Mouse (Mus musculus) MEL (cell line): ENCODE measurements around the gene Rdh16f1. TPM values are rescaled to one million over a fixed set of nuclear protein-coding genes. Genes with fewer than 3 reads are reported as not detected.
A peak's percentile ranks its signal among the peaks of the same experiment; 100 is the strongest.

Experiments used
- DNase-seq: peaks from one replicate; pipeline ENCODE4 v3.0.0; 2011; ENCODE audit warnings: low read depth, low spot score
- H3K27ac ChIP-seq: 2 replicates; pipeline ENCODE4 v1.5.1; 2012; ENCODE audit warnings: low read depth, mild to moderate bottlenecking, control low read depth, low read length, moderate library complexity; ENCODE audit not compliant: control insufficient read depth
- H3K27me3 ChIP-seq, 2 experiments: fragments of 150-350 bp in 1 of 2; sonication (generic) in 1 of 2; 2 replicates each; pipeline ENCODE4 v1.6.1; 2012; ENCODE audit warnings: low read length in 2 of 2, mild to moderate bottlenecking in 2 of 2, improper control_type of control experiment in 1 of 2, moderate library complexity in 1 of 2; ENCODE audit not compliant: insufficient read depth in 2 of 2, control insufficient read depth in 1 of 2
- H3K36me3 ChIP-seq, 2 experiments: 2 replicates each; pipeline ENCODE4 v1.6.1; 2012 to 2014; ENCODE audit warnings: low read length in 2 of 2, improper control_type of control experiment in 1 of 2, inconsistent platforms in 1 of 2, mild to moderate bottlenecking in 1 of 2; ENCODE audit not compliant: insufficient read depth in 2 of 2, control insufficient read depth in 1 of 2
- H3K4me1 ChIP-seq, 2 experiments: fragments of 150-350 bp in 1 of 2; sonication (generic) in 1 of 2; 2 replicates each; pipeline ENCODE4 v1.6.1; 2012; ENCODE audit warnings: low read length in 2 of 2, improper control_type of control experiment in 1 of 2, mild to moderate bottlenecking in 1 of 2; ENCODE audit not compliant: insufficient read depth in 2 of 2, control insufficient read depth in 1 of 2
- H3K4me3 ChIP-seq, 2 experiments: fragments of 150-350 bp in 1 of 2; sonication (generic) in 1 of 2; 2 replicates each; pipeline ENCODE4 v1.5.1; 2012; ENCODE audit warnings: low read depth in 2 of 2, low read length in 2 of 2, mild to moderate bottlenecking in 2 of 2, moderate library complexity in 2 of 2, control low read depth in 1 of 2, improper control_type of control experiment in 1 of 2; ENCODE audit not compliant: control insufficient read depth in 1 of 2, insufficient read depth in 1 of 2
- H3K79me2 ChIP-seq: 2 replicates; pipeline ENCODE4 v1.6.1; 2012; ENCODE audit warnings: mild to moderate bottlenecking, low read length, moderate library complexity; ENCODE audit not compliant: control insufficient read depth, poor library complexity, insufficient read depth
- H3K9ac ChIP-seq: 2 replicates; pipeline ENCODE4 v1.6.1; 2012; ENCODE audit warnings: low read depth, mild to moderate bottlenecking, control low read depth, low read length, moderate library complexity; ENCODE audit not compliant: control insufficient read depth, poor library complexity, severe bottlenecking
- H3K9me3 ChIP-seq: fragments of 150-350 bp; sonication (generic); replicated peaks from 2 replicates; pipeline ENCODE4 v1.6.1; 2012; ENCODE audit warnings: mild to moderate bottlenecking, low read length, improper control_type of control experiment, moderate library complexity; ENCODE audit not compliant: insufficient read depth
- CTCF ChIP-seq, 3 experiments: IDR thresholded peaks in 2 of 3; conservative IDR thresholded peaks in 1 of 3; 2 replicates each; pipeline ENCODE4 v1.5.1; 2011 to 2012; ENCODE audit warnings: low read length in 3 of 3, low read depth in 2 of 3, mild to moderate bottlenecking in 2 of 3, improper control_type of control experiment in 1 of 3, inconsistent platforms in 1 of 3, mixed read lengths in 1 of 3, moderate library complexity in 1 of 3; ENCODE audit not compliant: control insufficient read depth in 1 of 3, insufficient read depth in 1 of 3, poor library complexity in 1 of 3, severe bottlenecking in 1 of 3
- E2F4 ChIP-seq: IDR thresholded peaks from 2 replicates; pipeline ENCODE4 v1.6.1; 2011; ENCODE audit warnings: low read depth, low read length, improper control_type of control experiment, borderline replicate concordance
- EP300 ChIP-seq, 2 experiments: IDR thresholded peaks; 2 replicates each; pipeline ENCODE4 v1.6.1; 2011; ENCODE audit warnings: improper control_type of control experiment in 2 of 2, low read length in 2 of 2, low read depth in 1 of 2, mild to moderate bottlenecking in 1 of 2
- HCFC1 ChIP-seq: IDR thresholded peaks from 2 replicates; pipeline ENCODE4 v1.6.1; 2012; ENCODE audit warnings: low read depth, mild to moderate bottlenecking, inconsistent platforms, low read length, improper control_type of control experiment, moderate library complexity
- MAZ ChIP-seq: IDR thresholded peaks from 2 replicates; pipeline ENCODE4 v1.6.1; 2012; ENCODE audit warnings: low read depth, mild to moderate bottlenecking, inconsistent platforms, low read length, improper control_type of control experiment
- MXI1 ChIP-seq: IDR thresholded peaks from 2 replicates; pipeline ENCODE4 v1.6.1; 2011; ENCODE audit warnings: mild to moderate bottlenecking, low read depth, low read length, improper control_type of control experiment
- NELFE ChIP-seq: IDR thresholded peaks from 2 replicates; pipeline ENCODE4 v1.6.1; 2011; ENCODE audit warnings: low read depth, low read length, improper control_type of control experiment
- POLR2A ChIP-seq, 2 experiments: IDR thresholded peaks; 2 replicates each; pipeline ENCODE4 v1.6.1; 2011 to 2012; ENCODE audit warnings: low read length in 2 of 2, mild to moderate bottlenecking in 2 of 2, control low read depth in 1 of 2, improper control_type of control experiment in 1 of 2, low read depth in 1 of 2, moderate library complexity in 1 of 2; ENCODE audit not compliant: control insufficient read depth in 1 of 2, insufficient read depth in 1 of 2, poor library complexity in 1 of 2
- POLR2AphosphoS2 ChIP-seq: IDR thresholded peaks from 2 replicates; pipeline ENCODE4 v1.6.1; 2011; ENCODE audit warnings: low read length, improper control_type of control experiment
- SIN3A ChIP-seq: IDR thresholded peaks from 2 replicates; pipeline ENCODE4 v1.6.1; 2012; ENCODE audit warnings: low read length, improper control_type of control experiment, inconsistent platforms
- SMC3 ChIP-seq: IDR thresholded peaks from 2 replicates; pipeline ENCODE4 v1.6.1; 2011; ENCODE audit warnings: low read depth, low read length, improper control_type of control experiment
- TBP ChIP-seq: IDR thresholded peaks from 2 replicates; pipeline ENCODE4 v1.8.0; 2011; ENCODE audit warnings: low read depth, low read length, improper control_type of control experiment
- TCF12 ChIP-seq: IDR thresholded peaks from 2 replicates; pipeline ENCODE4 v1.6.1; 2014; ENCODE audit warnings: low read depth, mild to moderate bottlenecking, inconsistent platforms, low read length, improper control_type of control experiment, moderate library complexity
- UBTF ChIP-seq: IDR thresholded peaks from 2 replicates; pipeline ENCODE4 v1.6.1; 2012; ENCODE audit warnings: low read depth, mild to moderate bottlenecking, inconsistent platforms, low read length, improper control_type of control experiment, moderate library complexity, borderline replicate concordance; ENCODE audit not compliant: insufficient read depth
- polyA plus RNA-seq, 2 experiments: library from polyadenylated mRNA; stranded (reverse) in 1 of 2; unstranded in 1 of 2; fragments of >175 nt in 1 of 2; fragments of >200 nt in 1 of 2; gene quantifications; 2 replicates each; pipeline versions ENCODE4 v1.2.1 to v1.2.4; 2012; ENCODE audit warnings: low replicate concordance in 2 of 2, low read depth in 1 of 2; ENCODE audit not compliant: insufficient read length in 2 of 2, insufficient read depth in 1 of 2, missing spikeins in 1 of 2
- total RNA-seq: library from RNA; depleted of rRNA; stranded (reverse); fragments of 300-350 nt; gene quantifications from 2 replicates; pipeline ENCODE4 v1.2.3, GENCODE M21; 2012

Gene Rdh16f1
- total and polyA plus RNA-seq, 3 experiments = not detected

DNA sequence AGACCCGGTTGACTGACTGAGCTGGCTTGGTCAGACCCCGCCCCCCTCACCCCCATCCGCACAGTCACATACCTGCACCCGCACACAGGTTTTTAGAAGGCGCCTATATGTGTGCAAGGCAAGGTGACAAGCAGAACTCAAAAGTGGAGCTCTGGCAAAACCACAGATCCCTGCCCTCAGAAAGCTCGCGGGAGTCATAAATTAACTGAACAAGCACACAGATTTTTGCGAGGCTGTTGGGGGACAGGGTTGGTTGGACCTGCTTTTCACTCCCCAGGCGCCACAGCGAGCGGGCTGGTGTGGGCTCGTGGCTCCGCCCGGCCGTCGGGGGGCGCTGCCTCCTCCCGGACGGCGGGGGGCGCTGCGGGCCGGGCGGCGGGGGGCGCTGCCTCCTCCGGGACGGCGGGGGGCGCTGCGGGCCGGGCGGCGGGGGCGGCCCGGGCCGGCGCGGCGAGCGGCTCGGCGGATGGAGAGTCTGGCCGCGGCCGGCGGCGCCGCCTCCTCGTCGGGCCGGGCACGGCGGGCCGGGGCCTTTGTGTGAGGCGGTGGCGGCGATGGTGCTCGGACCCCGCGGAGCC, 20.4 kb upstream of the Rdh16f1 start, which contains the start of gene Zbtb39:
TSS of gene Zbtb39 (plus strand) at position 456 of the 578 bp plus-strand sequence.
- H3K36me3 ChIP-seq = peaks cover 2 to 23% of the 10 kb centered on the region in 2 experiments; a peak in 2 of 4 replicates
- H3K79me2 ChIP-seq = peaks cover 9% of the 10 kb centered on the region
- peak within 1 kb of the TSS; percentile 90 for H3K9ac ChIP-seq
- peak within 1 kb of the TSS; percentile 69 for H3K4me3 ChIP-seq
- H3K27me3 ChIP-seq = no peaks in the 10 kb centered on the region
- TF ChIP-seq E2F4 (no peak), POLR2AphosphoS2 (no peak), TBP (no peak), UBTF (no peak), MXI1 (0 out of 2 replicates have a peak, but pooled peaks have one; percentile 50), CTCF (IDR thresholded peaks at IDR 0.05 in 2 of 3, conservative IDR thresholded peaks at IDR 0.05 in 1 of 3; ENCODE audit: control insufficient read depth in 1 of 3, insufficient read depth in 1 of 3, low read depth in 2 of 3, low read length in 3 of 3, poor library complexity in 1 of 3, severe bottlenecking in 1 of 3) (peak in 2 of 3 experiments; percentile 83 to 99; a peak in 5 of 6 replicates), POLR2A (IDR thresholded peaks at IDR 0.05; ENCODE audit: control insufficient read depth in 1 of 2, insufficient read depth in 1 of 2, low read depth in 1 of 2, low read length in 2 of 2, poor library complexity in 1 of 2) (peak in 1 of 2 experiments; percentile 34; a peak in 1 of 4 replicates), HCFC1 (peak; percentile 53; the same call in 1 of the 2 replicates), SIN3A (peak; percentile 16; the same call in 1 of the 2 replicates), NELFE (peak; percentile 39; the same call in 1 of the 2 replicates), SMC3 (peak; percentile 25; the same call in 1 of the 2 replicates), TCF12 (0 out of 2 replicates have a peak, but pooled peaks have one; percentile 16), MAZ (peak; percentile 75; the same call in 1 of the 2 replicates)
- no peaks in the 10 kb centered on the region for H3K9me3 ChIP-seq
- peaks cover 5 to 23% of the 10 kb centered on the region in 2 experiments; a peak in 3 of 4 replicates for H3K4me1 ChIP-seq
- H3K27ac ChIP-seq = peak within 1 kb of the TSS; percentile 73
- DNase-seq = peak; percentile 81

DNA sequence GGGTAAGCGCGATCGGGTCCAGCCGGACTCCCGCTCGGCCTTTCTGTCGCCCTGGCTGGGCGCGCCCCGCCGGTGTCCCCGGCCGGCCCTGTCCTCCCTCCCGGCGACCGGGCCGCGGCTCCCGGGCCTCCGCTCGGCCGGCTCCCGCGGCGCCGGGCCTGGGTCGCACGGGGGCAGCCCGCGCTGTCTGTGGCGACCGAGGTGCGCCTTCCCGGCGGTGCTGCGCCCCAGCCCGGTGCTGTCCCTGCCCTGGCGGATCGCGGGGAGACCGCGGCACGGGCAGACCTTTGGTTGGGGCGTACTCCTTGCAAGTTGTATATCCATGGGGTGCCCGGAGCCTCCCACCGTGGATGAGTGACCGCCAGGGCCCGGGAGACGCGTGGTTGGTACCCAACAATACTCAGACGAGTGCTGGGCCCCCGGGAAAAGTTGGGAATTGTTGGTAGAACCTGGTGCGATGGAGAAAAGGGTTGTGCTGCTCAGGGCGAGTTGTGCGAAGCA, 19.9 kb upstream of the Rdh16f1 start:
- H3K4me1 ChIP-seq = peaks cover 5 to 23% of the 10 kb centered on the region in 2 experiments; a peak in 3 of 4 replicates
- H3K27ac ChIP-seq = peak overlapping the region; percentile 42
- DNase-seq = peak; percentile 50
- H3K9ac ChIP-seq = peak overlapping the region; percentile 90
- H3K9me3 ChIP-seq = no peaks in the 10 kb centered on the region
- peak overlapping the region; percentile 69 for H3K4me3 ChIP-seq
- H3K79me2 ChIP-seq = peaks cover 9% of the 10 kb centered on the region
- H3K27me3 ChIP-seq = no peaks in the 10 kb centered on the region
- TF ChIP-seq HCFC1 = peak; percentile 4; the same call in 1 of the 2 replicates
- no peak for TF ChIP-seq EP300 (IDR thresholded peaks at IDR 0.05; ENCODE audit: low read depth in 1 of 2, low read length in 2 of 2)
- H3K36me3 ChIP-seq = peaks cover 2 to 22% of the 10 kb centered on the region in 2 experiments; a peak in 2 of 4 replicates
